Mouse (Mus musculus) lung, embryonic 16.5 days (tissue): ENCODE results near the gene Tmbim6. TPM values are rescaled to one million over a fixed set of nuclear protein-coding genes. Genes with fewer than 3 reads are reported as not detected.

Experiments
- polyA plus RNA-seq: library from polyadenylated mRNA; unstranded; fragments of >200 nt; fragmentation: Nextera tagmentation; extraction: Ambion mirVana; gene quantifications from 2 replicates; pipeline ENCODE4 v1.2.1, GENCODE M21; 2015

Gene Tmbim6
- polyA plus RNA-seq, 1 experiment from 2014 or later = 464 TPM

Other genes with a start within 250 kb of the Tmbim6 start
- gene Kcnh3, start 168.0 kb upstream of the Tmbim6 start, polyA plus RNA-seq = 0.69 and 0.82 TPM in 2 replicates
- gene Mcrs1, start 140.9 kb upstream of the Tmbim6 start, polyA plus RNA-seq = 131 and 135 TPM in 2 replicates
- 54.0 and 55.1 TPM in 2 replicates for gene Prpf40b, start 97.8 kb upstream of the Tmbim6 start, polyA plus RNA-seq
- 0.15 and 0.23 TPM in 2 replicates for gene Fam186b, start 97.0 kb upstream of the Tmbim6 start, polyA plus RNA-seq
- 29.1 and 29.3 TPM in 2 replicates for gene Fmnl3, start 22.4 kb upstream of the Tmbim6 start, polyA plus RNA-seq
- gene Nckap5l, start 64.9 kb downstream of the Tmbim6 start, polyA plus RNA-seq = 7.5 and 9.5 TPM in 2 replicates
- 13.4 and 13.7 TPM in 2 replicates for gene Bcdin3d, start 81.8 kb downstream of the Tmbim6 start, polyA plus RNA-seq
- gene Faim2, start 135.3 kb downstream of the Tmbim6 start, polyA plus RNA-seq = 0.93 and 0.94 TPM in 2 replicates
- gene Aqp2, start 186.2 kb downstream of the Tmbim6 start, polyA plus RNA-seq = not detected in 2 replicates
- 1.8 and 3.2 TPM in 2 replicates for gene Aqp5, start 197.9 kb downstream of the Tmbim6 start, polyA plus RNA-seq
- gene Aqp6, start 208.5 kb downstream of the Tmbim6 start, polyA plus RNA-seq = not detected in 2 replicates